Mouse (Mus musculus) ES-Bruce4 (cell line): ENCODE results near the gene Wfs1.

Source experiments
- CTCF ChIP-seq: IDR thresholded peaks from one replicate; pipeline ENCODE4 v1.8.1; 2011; ENCODE audit warnings: low read depth, low read length
- EP300 ChIP-seq: IDR thresholded peaks from 2 replicates; pipeline ENCODE4 v1.6.1; 2011; ENCODE audit warnings: low read depth, low read length; ENCODE audit not compliant: insufficient read depth

- no peak for TF ChIP-seq EP300
- no peak for TF ChIP-seq CTCF
Observed at GRCm38 (mm10) chr5:36921871-36922270, 67.1 kb downstream of the Wfs1 start.
